Mouse (Mus musculus) left cerebral cortex, adult 8-10 months (tissue): ENCODE data around the gene Diras2. TPM values are rescaled to one million over a fixed set of nuclear protein-coding genes. Genes with fewer than 3 reads are reported as not detected.

Experiments used
- DNase-seq, 2 experiments: peaks; one replicate each; pipeline ENCODE4 v3.0.0; 2022; ENCODE audit warnings: low spot score in 2 of 2
- total RNA-seq, 4 experiments: library from RNA; stranded (reverse); gene quantifications; 2 replicates each; pipeline ENCODE4 v1.2.4; 2022

Diras2 gene
- total RNA-seq, 4 experiments from 2014 or later = 171 to 226 (median 187) TPM

DNA sequence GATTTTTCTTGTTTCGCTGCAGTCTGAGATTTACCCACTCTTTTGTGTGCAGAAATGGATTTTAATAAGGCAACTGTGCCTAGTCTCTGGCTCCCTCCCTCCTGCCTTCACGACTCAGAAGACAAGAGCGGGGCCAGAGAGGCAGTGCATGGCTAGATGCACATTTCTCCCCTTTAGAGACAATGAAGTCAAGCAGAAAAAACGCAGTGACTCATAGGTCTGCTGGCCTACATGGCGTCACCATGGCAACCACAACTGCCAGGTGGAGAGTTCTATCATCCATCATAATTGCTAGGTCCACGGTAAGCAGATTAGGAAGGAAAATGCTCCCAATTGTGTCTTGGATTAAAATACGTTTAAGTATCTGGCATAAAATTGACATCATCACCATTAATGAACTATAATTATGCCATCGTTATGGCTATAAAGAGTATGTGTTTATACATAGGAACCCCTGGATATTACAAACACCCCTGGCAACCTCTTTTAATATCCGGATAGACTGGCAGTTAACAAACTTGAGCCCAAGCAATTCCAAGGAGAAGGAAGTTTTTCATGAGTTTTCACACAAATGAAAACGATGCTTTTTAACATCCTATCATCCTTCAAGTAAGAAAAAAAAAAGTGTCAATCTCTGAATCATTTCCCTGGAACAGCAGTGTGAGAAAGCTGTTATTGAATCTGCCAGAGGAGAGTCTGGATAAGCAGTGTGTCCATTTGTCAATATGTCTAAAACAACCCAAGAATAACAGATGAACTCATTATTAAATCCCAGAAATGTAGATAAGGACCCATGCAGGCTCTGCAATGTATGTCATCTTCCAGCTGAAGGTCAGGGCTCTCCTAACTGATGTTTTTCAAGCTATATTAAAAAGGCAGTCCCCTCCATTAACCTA is 61.0 kb downstream of the Diras2 start:
- DNase-seq = peak in 1 of 2 experiments; percentile 46

- DNase-seq = no peak
Measured at GRCm38 (mm10) chr13:52465141-52465540, 65.9 kb downstream of the Diras2 start.

GRCm38 (mm10) chr13:52459982-52460381 is 71.1 kb downstream of the Diras2 start:
- no peak for DNase-seq

GRCm38 (mm10) chr13:52457889-52458324 is 73.2 kb downstream of the Diras2 start:
- DNase-seq = peak; percentile 22 to 77

DNA sequence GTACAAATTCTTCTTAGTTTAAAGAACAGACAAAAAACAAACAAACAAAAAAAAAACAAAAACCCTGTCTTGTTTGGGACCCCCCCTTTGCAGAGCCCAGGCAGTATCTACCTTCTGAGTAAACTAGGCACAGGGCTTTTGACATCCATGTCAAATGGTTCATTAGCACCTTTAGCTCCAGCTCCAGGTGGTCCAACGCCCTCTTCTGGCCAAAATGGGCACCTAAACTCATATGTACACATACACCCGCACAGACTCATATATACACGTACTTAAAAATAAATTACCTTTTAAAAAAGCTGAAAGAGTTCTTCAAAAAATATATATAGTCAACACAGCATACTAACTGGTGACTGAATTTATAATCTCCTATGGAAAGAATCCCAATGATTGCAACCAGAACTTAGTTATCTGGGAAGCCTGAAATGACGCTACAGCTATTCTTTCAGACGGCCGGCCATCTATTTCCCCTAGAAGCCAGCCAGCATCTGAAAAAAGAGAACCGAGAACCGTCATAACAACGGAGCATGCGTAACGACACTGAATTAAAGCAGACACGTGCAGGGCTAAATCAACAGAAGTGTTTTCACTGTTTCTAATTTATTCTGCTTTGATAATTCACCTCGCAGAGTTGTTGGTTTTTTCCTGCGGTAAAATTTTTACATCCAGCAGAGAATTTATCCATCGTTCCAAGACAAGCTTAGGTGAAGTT is 73.7 kb downstream of the Diras2 start:
- DNase-seq = no peak

- no peak for DNase-seq
Measured at GRCm38 (mm10) chr13:52455329-52455728, 75.8 kb downstream of the Diras2 start.

- DNase-seq = no peak
Measured at GRCm38 (mm10) chr13:52454708-52455250, 76.3 kb downstream of the Diras2 start.

Other genes starting within 250 kb of the Diras2 start
- gene Syk, start 51.9 kb upstream of the Diras2 start, total RNA-seq = 1 to 10 TPM; 2.0 to 5.2 (median 3.2) TPM